25 mouse cellular contexts compared by ENCODE assay signal in the genomic region with DNA sequence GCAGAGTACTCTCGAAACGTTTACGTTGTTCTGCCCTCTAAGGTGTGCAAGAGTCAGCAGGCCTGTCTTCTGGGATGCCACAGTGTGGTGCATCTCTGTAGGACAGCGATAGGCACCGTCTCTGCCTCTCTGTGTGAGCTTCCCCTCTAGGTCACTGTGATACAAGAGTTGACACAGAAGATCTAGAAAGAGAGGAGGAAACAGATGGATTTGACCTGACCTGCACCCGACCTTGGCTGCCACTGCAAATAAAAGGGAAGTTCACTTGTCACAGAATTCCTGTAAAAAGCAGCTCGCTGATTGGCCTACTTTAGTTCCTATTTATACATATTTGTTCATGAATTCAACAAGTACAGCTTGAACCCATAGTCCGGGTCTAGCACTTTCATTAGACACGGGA.
DNase-seq lines count a peak whose midpoint lies in the region; ATAC-seq and TF ChIP-seq lines count a peak whose summit lies in the region.
"Had no signal": no experiment of that assay in that cellular context is flagged by ENCODE, and none has a peak within 500 bp of the region (broad histone marks: within the 10 kb centered on the region; RNA-seq: fewer than 3 reads in every experiment).

No protein-coding gene starts in this region.

- WGBS in heart, embryonic 10.5 days = 73% methylated on average over 9 of the region's 9 CpGs
- 62% methylated on average over 9 of the region's 9 CpGs for WGBS in heart, adult 2 months
- WGBS in liver, embryonic 11.5 days = 41% methylated on average over 9 of the region's 9 CpGs
- WGBS in hindbrain, embryonic 14.5 days = 68% methylated on average over 9 of the region's 9 CpGs

- no peak overlapping the region for H3K9ac ChIP-seq in heart, adult 2 months (ENCODE audit: low read depth, low read length)
- H3K9ac ChIP-seq in liver, embryonic 11.5 days (ENCODE audit: low read depth, low read length) = no peak overlapping the region
- H3K9ac ChIP-seq in hindbrain, embryonic 14.5 days = no peak overlapping the region
- H3K9ac ChIP-seq: embryonic facial prominence, embryonic 15.5 days; heart, embryonic 13.5 days; hindbrain, embryonic 12.5 days; lung, embryonic 15.5 days; neural tube, embryonic 13.5 days; stomach, embryonic 15.5 days had no signal

- no peak for TF ChIP-seq EP300 in heart, adult 2 months (IDR thresholded peaks at IDR 0.05; ENCODE audit: insufficient read depth, low read depth, low read length)

- no peaks in the 10 kb centered on the region for H3K9me3 ChIP-seq in heart, embryonic 10.5 days
- no peaks in the 10 kb centered on the region for H3K9me3 ChIP-seq in liver, embryonic 11.5 days (ENCODE audit: control insufficient read depth, low read length)
- no peaks in the 10 kb centered on the region for H3K9me3 ChIP-seq in hindbrain, embryonic 14.5 days (ENCODE audit: control insufficient read depth, low read length)
- H3K9me3 ChIP-seq: embryonic facial prominence, embryonic 15.5 days; heart, embryonic 13.5 days; hindbrain, embryonic 12.5 days; lung, embryonic 15.5 days; midbrain, embryonic 10.5 days; neural tube, embryonic 13.5 days; stomach, embryonic 15.5 days had no signal

- no peaks in the 10 kb centered on the region for H3K36me3 ChIP-seq in heart, embryonic 10.5 days
- peaks cover 1% of the 10 kb centered on the region; the same call in 1 of the 2 replicates for H3K36me3 ChIP-seq in heart, adult 2 months (ENCODE audit: control insufficient read depth, insufficient read depth, low read length)
- no peaks in the 10 kb centered on the region for H3K36me3 ChIP-seq in liver, embryonic 11.5 days (ENCODE audit: control insufficient read depth, insufficient read depth, low read length)
- H3K36me3 ChIP-seq in hindbrain, embryonic 14.5 days (replicated peaks; ENCODE audit: control insufficient read depth, insufficient read depth) = no peaks in the 10 kb centered on the region
- H3K36me3 ChIP-seq: embryonic facial prominence, embryonic 15.5 days; heart, embryonic 13.5 days; hindbrain, embryonic 12.5 days; lung, embryonic 15.5 days; midbrain, embryonic 10.5 days; neural tube, embryonic 13.5 days; stomach, embryonic 15.5 days had no signal

- H3K4me2 ChIP-seq in liver, embryonic 11.5 days = no peak overlapping the region
- no peak overlapping the region for H3K4me2 ChIP-seq in hindbrain, embryonic 14.5 days (replicated peaks)
- H3K4me2 ChIP-seq: embryonic facial prominence, embryonic 15.5 days; heart, embryonic 13.5 days; hindbrain, embryonic 12.5 days; lung, embryonic 15.5 days; neural tube, embryonic 13.5 days; stomach, embryonic 15.5 days had no signal

- no peak overlapping the region for H3K4me3 ChIP-seq in heart, embryonic 10.5 days
- no peak overlapping the region for H3K4me3 ChIP-seq in heart, adult 2 months
- H3K4me3 ChIP-seq in liver, embryonic 11.5 days (ENCODE audit: low read depth, low read length) = no peak overlapping the region
- H3K4me3 ChIP-seq in hindbrain, embryonic 14.5 days (replicated peaks; ENCODE audit: low read length) = no peak overlapping the region
- H3K4me3 ChIP-seq: embryonic facial prominence, embryonic 15.5 days; gastrocnemius, adult 2 months; heart, embryonic 13.5 days; hindbrain, embryonic 12.5 days; lung, embryonic 15.5 days; midbrain, embryonic 10.5 days; myocyte; neural tube, embryonic 13.5 days; stomach, embryonic 15.5 days had no signal

- intact Hi-C loops in heart, adult 2 months (cut with DNase I) = loop anchor here (10.0 kb wide), 1 partner anchor 461 kb away; a partner anchor contains a TSS

- H3K79me2 ChIP-seq in heart, adult 2 months (replicated peaks; ENCODE audit: control insufficient read depth, insufficient read depth, low read length) = no peaks in the 10 kb centered on the region

- H3K4me1 ChIP-seq in heart, embryonic 10.5 days = peaks cover 16% of the 10 kb centered on the region
- peaks cover 1% of the 10 kb centered on the region; the same call in 1 of the 2 replicates for H3K4me1 ChIP-seq in heart, adult 2 months (ENCODE audit: control insufficient read depth, insufficient read depth, low read length)
- H3K4me1 ChIP-seq in liver, embryonic 11.5 days (replicated peaks; ENCODE audit: control insufficient read depth, insufficient read depth, low read length) = no peaks in the 10 kb centered on the region
- no peaks in the 10 kb centered on the region for H3K4me1 ChIP-seq in hindbrain, embryonic 14.5 days (replicated peaks; ENCODE audit: control insufficient read depth, insufficient read depth, low read length)
- H3K4me1 ChIP-seq: embryonic facial prominence, embryonic 15.5 days; hindbrain, embryonic 12.5 days; lung, embryonic 15.5 days; midbrain, embryonic 10.5 days; neural tube, embryonic 13.5 days; stomach, embryonic 15.5 days had no signal

- no peak for DNase-seq in heart, embryonic 10.5 days (ENCODE audit: low spot score)
- DNase-seq in heart, adult 2 months = no peak
- peak; percentile 4 for DNase-seq in liver
- DNase-seq in liver, embryonic 11.5 days (ENCODE audit: low spot score) = no peak
- DNase-seq in kidney, postnatal 25 days = peak; percentile 36 to 37
- DNase-seq in hindbrain, embryonic 14.5 days (ENCODE audit: low spot score) = no peak
- DNase-seq in embryo, embryonic 9.5 days (ENCODE audit: extremely low spot score) = no peak
- DNase-seq: adrenal gland, postnatal 25 days; cerebellum, adult 8-10 months; cerebellum, postnatal 36 days; gastrocnemius, adult 2 months; heart, postnatal 14 days; lung, postnatal 4 days; right cerebral cortex, postnatal 4 days; thymus, postnatal 36 days had no signal

- no peak for TF ChIP-seq POLR2A in heart, adult 2 months (IDR thresholded peaks at IDR 0.05; ENCODE audit: insufficient read depth, low read depth, low read length)

- H3K27me3 ChIP-seq in heart, embryonic 10.5 days (ENCODE audit: insufficient read depth, poor library complexity, severe bottlenecking) = no peaks in the 10 kb centered on the region; the same call in 1 of the 2 replicates
- no peaks in the 10 kb centered on the region for H3K27me3 ChIP-seq in heart, adult 2 months (ENCODE audit: control insufficient read depth, insufficient read depth, low read length)
- H3K27me3 ChIP-seq in liver, embryonic 11.5 days (replicated peaks; ENCODE audit: control insufficient read depth, insufficient read depth, low read length) = no peaks in the 10 kb centered on the region
- no peaks in the 10 kb centered on the region for H3K27me3 ChIP-seq in hindbrain, embryonic 14.5 days (ENCODE audit: control insufficient read depth, insufficient read depth, low read length)
- H3K27me3 ChIP-seq: embryonic facial prominence, embryonic 15.5 days; heart, embryonic 13.5 days; hindbrain, embryonic 12.5 days; neural tube, embryonic 13.5 days; stomach, embryonic 15.5 days had no signal

- H3K27ac ChIP-seq in heart, embryonic 10.5 days = peak overlapping the region; percentile 56
- H3K27ac ChIP-seq in heart, adult 2 months = no peak overlapping the region
- no peak overlapping the region for H3K27ac ChIP-seq in liver, embryonic 11.5 days (ENCODE audit: low read depth, low read length)
- H3K27ac ChIP-seq in hindbrain, embryonic 14.5 days = no peak overlapping the region
- H3K27ac ChIP-seq: embryonic facial prominence, embryonic 15.5 days; gastrocnemius, adult 2 months; heart, embryonic 13.5 days; hindbrain, embryonic 12.5 days; lung, embryonic 15.5 days; midbrain, embryonic 10.5 days; neural tube, embryonic 13.5 days; stomach, embryonic 15.5 days had no signal

- TF ChIP-seq CTCF in heart, adult 2 months (IDR thresholded peaks at IDR 0.05) = no peak

- ATAC-seq in liver, embryonic 11.5 days (replicated peaks; ENCODE audit: low FRiP score) = no peak
- ATAC-seq in hindbrain, embryonic 14.5 days (ENCODE audit: low FRiP score) = no peak
- ATAC-seq: forebrain, embryonic 14.5 days; midbrain, embryonic 16.5 days had no signal

Comparison
In these comparisons a context has a peak if more than half of its experiments do, and no peak if none do; other contexts are left out.
1. DNase-seq: peak in liver (single experiment) and kidney, postnatal 25 days (2 of 2); none in heart, embryonic 10.5 days (single experiment), heart, adult 2 months (0 of 2), liver, embryonic 11.5 days (single experiment), hindbrain, embryonic 14.5 days (single experiment) and embryo, embryonic 9.5 days (single experiment).